Mouse (Mus musculus) myocyte (in vitro differentiated cells): Measurements from ENCODE around the gene Cmtm2a. TPM values are rescaled to one million over a fixed set of nuclear protein-coding genes. Genes with fewer than 3 reads are reported as not detected.

Source experiments
- H3K27me3 ChIP-seq: one replicate; pipeline ENCODE4 v1.6.1; 2011; ENCODE audit not compliant: control insufficient read depth, insufficient read depth, insufficient read length
- H3K36me3 ChIP-seq: one replicate; pipeline ENCODE4 v1.6.1; 2011; ENCODE audit not compliant: control insufficient read depth, insufficient read depth
- H3K4me2 ChIP-seq: one replicate; pipeline ENCODE4 v1.6.1; 2011; ENCODE audit warnings: low read depth, control low read depth
- H3K4me3 ChIP-seq: one replicate; pipeline ENCODE4 v1.5.1; 2011; ENCODE audit warnings: mild to moderate bottlenecking, control low read depth, moderate library complexity
- H3K79me2 ChIP-seq: one replicate; pipeline ENCODE4 v1.6.1; 2011; ENCODE audit not compliant: control insufficient read depth, insufficient read depth
- H3ac ChIP-seq: one replicate; pipeline ENCODE4 v1.6.1; 2011; ENCODE audit not compliant: control insufficient read depth, insufficient read length
- CEBPB ChIP-seq: IDR thresholded peaks from 2 replicates; pipeline ENCODE4 v1.6.1; 2011; ENCODE audit warnings: mild to moderate bottlenecking, moderate library complexity; ENCODE audit not compliant: poor library complexity, insufficient read depth, severe bottlenecking
- E2F4 ChIP-seq: IDR thresholded peaks from one replicate; pipeline ENCODE4 v1.6.1; 2011; ENCODE audit warnings: mild to moderate bottlenecking, control low read depth, moderate library complexity; ENCODE audit not compliant: insufficient read depth
- MAX ChIP-seq: IDR thresholded peaks from one replicate; pipeline ENCODE4 v1.6.1; 2011; ENCODE audit warnings: low read depth, mild to moderate bottlenecking, control low read depth
- MYOD1 ChIP-seq, 3 experiments: IDR thresholded peaks; one replicate each; pipeline ENCODE4 v1.6.1; 2011; ENCODE audit warnings: control low read depth in 2 of 3, low read depth in 2 of 3, mild to moderate bottlenecking in 2 of 3, moderate library complexity in 1 of 3; ENCODE audit not compliant: insufficient read length in 2 of 3, control insufficient read depth in 1 of 3
- MYOG ChIP-seq, 3 experiments: IDR thresholded peaks; one replicate each; pipeline ENCODE4 v1.6.1; 2011; ENCODE audit warnings: control low read depth in 2 of 3, low read depth in 2 of 3, mild to moderate bottlenecking in 2 of 3; ENCODE audit not compliant: insufficient read length in 2 of 3, control insufficient read depth in 1 of 3, insufficient read depth in 1 of 3
- POLR2A ChIP-seq: IDR thresholded peaks from one replicate; pipeline ENCODE4 v1.6.1; 2011; ENCODE audit warnings: low read depth, mild to moderate bottlenecking, control low read depth, moderate library complexity; ENCODE audit not compliant: insufficient read length
- POLR2AphosphoS2 ChIP-seq: IDR thresholded peaks from one replicate; pipeline ENCODE4 v1.6.1; 2011; ENCODE audit warnings: low read depth, control low read depth; ENCODE audit not compliant: insufficient read length
- REST ChIP-seq: IDR thresholded peaks from one replicate; pipeline ENCODE4 v1.6.1; 2011; ENCODE audit warnings: mild to moderate bottlenecking, control low read depth, moderate library complexity; ENCODE audit not compliant: insufficient read depth, insufficient read length
- SRF ChIP-seq: IDR thresholded peaks from one replicate; pipeline ENCODE4 v1.6.1; 2011; ENCODE audit warnings: low read depth; ENCODE audit not compliant: control insufficient read depth, insufficient read length
- TCF12 ChIP-seq: IDR thresholded peaks from one replicate; pipeline ENCODE4 v1.6.1; 2011; ENCODE audit warnings: mild to moderate bottlenecking, control low read depth; ENCODE audit not compliant: poor library complexity, insufficient read depth, severe bottlenecking
- TCF3 ChIP-seq: IDR thresholded peaks from one replicate; pipeline ENCODE4 v1.6.1; 2011; ENCODE audit warnings: low read depth, control low read depth; ENCODE audit not compliant: insufficient read length
- USF1 ChIP-seq: IDR thresholded peaks from one replicate; pipeline ENCODE4 v1.6.1; 2011; ENCODE audit warnings: low read depth, mild to moderate bottlenecking, control low read depth, moderate library complexity
- polyA plus RNA-seq: library from polyadenylated mRNA; unstranded; fragments of >200 nt; fragmentation: generic; extraction: Trizol; gene quantifications from one replicate; pipeline ENCODE4 v1.2.1, GENCODE M21; 2012; ENCODE audit warnings: missing spikeins

Cmtm2a gene
- polyA plus RNA-seq, 1 experiment = not detected

GRCm38 (mm10) chr8:104253016-104253415 is 40.0 kb downstream of the Cmtm2a start:
- no peak overlapping the region for H3K4me2 ChIP-seq
- no peak for TF ChIP-seq SRF
- no peak for TF ChIP-seq TCF12
- TF ChIP-seq POLR2A = no peak
- TF ChIP-seq E2F4 = no peak
- no peak for TF ChIP-seq USF1
- TF ChIP-seq CEBPB = no peak
- TF ChIP-seq TCF3 = no peak
- TF ChIP-seq MAX = no peak
- no peak for TF ChIP-seq POLR2AphosphoS2
- TF ChIP-seq REST = no peak
- no peak for TF ChIP-seq MYOD1 (IDR thresholded peaks at IDR 0.05; ENCODE audit: control insufficient read depth in 1 of 3, insufficient read length in 2 of 3, low read depth in 2 of 3)
- TF ChIP-seq MYOG (IDR thresholded peaks at IDR 0.05; ENCODE audit: control insufficient read depth in 1 of 3, insufficient read depth in 1 of 3, insufficient read length in 2 of 3, low read depth in 2 of 3) = no peak
- no peak overlapping the region for H3K4me3 ChIP-seq
- H3K27me3 ChIP-seq = no peaks in the 10 kb centered on the region
- no peaks in the 10 kb centered on the region for H3K36me3 ChIP-seq
- H3K79me2 ChIP-seq = no peaks in the 10 kb centered on the region
- no peak overlapping the region for H3ac ChIP-seq

GRCm38 (mm10) chr8:104251461-104251860 is 41.5 kb downstream of the Cmtm2a start:
- H3K4me3 ChIP-seq = peak overlapping the region; percentile 57
- peak overlapping the region; percentile 88 for H3K4me2 ChIP-seq
- no peak overlapping the region for H3ac ChIP-seq
- no peaks in the 10 kb centered on the region for H3K79me2 ChIP-seq
- H3K27me3 ChIP-seq = no peaks in the 10 kb centered on the region
- TF ChIP-seq SRF = no peak
- no peak for TF ChIP-seq MAX
- TF ChIP-seq USF1 = no peak
- no peak for TF ChIP-seq POLR2AphosphoS2
- H3K36me3 ChIP-seq = no peaks in the 10 kb centered on the region

GRCm38 (mm10) chr8:104250439-104251367 is 42.3 kb downstream of the Cmtm2a start, which contains the start of gene Cklf:
Gene Cklf (plus strand): TSS chr8:104250861.
- no peaks in the 10 kb centered on the region for H3K27me3 ChIP-seq
- H3K36me3 ChIP-seq = no peaks in the 10 kb centered on the region
- H3K4me3 ChIP-seq = peak within 1 kb of the TSS; percentile 57
- H3K79me2 ChIP-seq = no peaks in the 10 kb centered on the region
- H3ac ChIP-seq = no peak within 1 kb of the TSS
- peak within 1 kb of the TSS; percentile 88 for H3K4me2 ChIP-seq
- TF ChIP-seq SRF (no peak), REST (no peak), MYOG (IDR thresholded peaks at IDR 0.05; ENCODE audit: control insufficient read depth in 1 of 3, insufficient read depth in 1 of 3, insufficient read length in 2 of 3, low read depth in 2 of 3) (peak in 1 of 3 experiments; percentile 33), POLR2A (peak; percentile 77), MYOD1 (IDR thresholded peaks at IDR 0.05; ENCODE audit: control insufficient read depth in 1 of 3, insufficient read length in 2 of 3, low read depth in 2 of 3) (peak in 2 of 3 experiments; percentile 36 to 55), TCF3 (no peak), POLR2AphosphoS2 (peak; percentile 73), E2F4 (no peak), MAX (no peak), CEBPB (no peak), USF1 (no peak)

- Histone ChIP-seq H3K36me3 (no peaks in the 10 kb centered on the region), H3K4me2 (no peak overlapping the region), H3ac (no peak overlapping the region), H3K4me3 (no peak overlapping the region), H3K79me2 (no peaks in the 10 kb centered on the region), H3K27me3 (no peaks in the 10 kb centered on the region)
- TF ChIP-seq REST = no peak
- TF ChIP-seq SRF = no peak
- TF ChIP-seq TCF3 = no peak
- TF ChIP-seq E2F4 = no peak
- TF ChIP-seq POLR2A = no peak
- TF ChIP-seq TCF12 = no peak
- TF ChIP-seq CEBPB = no peak
- TF ChIP-seq USF1 = no peak
- no peak for TF ChIP-seq MYOG (IDR thresholded peaks at IDR 0.05; ENCODE audit: control insufficient read depth in 1 of 3, insufficient read depth in 1 of 3, insufficient read length in 2 of 3, low read depth in 2 of 3)
Measured at GRCm38 (mm10) chr8:104249442-104249996, 43.5 kb downstream of the Cmtm2a start.
